Mouse (Mus musculus): ENCODE data around the gene Pdcd6.
A peak's percentile ranks its signal among the peaks of the same experiment; 100 is the strongest.

Pdcd6 gene

DNA sequence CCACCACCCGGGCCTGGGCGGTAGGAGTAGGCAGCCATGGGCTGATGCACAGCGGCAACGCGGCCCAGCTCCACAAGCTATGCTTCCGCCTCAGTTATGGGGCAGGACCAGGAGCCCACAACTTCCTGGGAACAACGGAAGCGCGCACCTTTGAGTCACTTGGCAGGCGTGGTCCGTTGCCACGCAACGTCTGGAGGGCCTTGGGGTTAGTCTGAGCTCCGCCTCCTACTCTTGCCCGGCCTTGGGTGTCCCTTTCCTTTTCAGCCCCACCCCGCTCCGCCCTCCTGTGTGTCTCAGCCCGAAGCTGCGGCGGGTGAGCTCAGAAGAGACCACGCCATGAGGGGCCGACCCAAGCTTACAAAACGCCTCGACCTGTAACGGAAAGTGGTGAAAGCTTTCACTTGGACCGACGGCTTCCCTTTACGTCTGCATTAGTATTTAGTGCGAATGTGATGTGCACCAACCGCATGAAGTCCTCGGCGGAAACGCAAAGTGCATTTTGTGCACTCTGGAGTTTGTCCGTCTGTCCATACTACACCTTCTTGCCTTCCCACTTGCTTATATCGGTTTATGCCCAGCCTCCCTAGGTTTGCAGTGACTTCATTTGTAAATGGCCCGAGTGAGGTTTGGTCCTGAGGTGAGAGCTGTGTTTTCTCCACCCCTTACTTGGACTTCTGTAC lies at the start of gene Pdcd6:
Gene Pdcd6, minus strand, starts transcription at position 411 of the 680 bp plus-strand sequence.
- peak; percentile 98 for DNase-seq (ENCODE audit: inconsistent age in 2 of 2, low spot score in 1 of 2)

GRCm38 (mm10) chr13:74363859-74364235 lies 46.5 kb upstream of the Pdcd6 start, which contains the start of gene Lrrc14b:
Lrrc14b (minus strand) TSS chr13:74364005.
- DNase-seq (ENCODE audit: inconsistent age in 2 of 2, low spot score in 1 of 2): peak; percentile 54 to 78

GRCm38 (mm10) chr13:74363176-74363858 lies 45.9 kb upstream of the Pdcd6 start:
- no peak for DNase-seq (ENCODE audit: inconsistent age in 2 of 2, low spot score in 1 of 2)

DNA sequence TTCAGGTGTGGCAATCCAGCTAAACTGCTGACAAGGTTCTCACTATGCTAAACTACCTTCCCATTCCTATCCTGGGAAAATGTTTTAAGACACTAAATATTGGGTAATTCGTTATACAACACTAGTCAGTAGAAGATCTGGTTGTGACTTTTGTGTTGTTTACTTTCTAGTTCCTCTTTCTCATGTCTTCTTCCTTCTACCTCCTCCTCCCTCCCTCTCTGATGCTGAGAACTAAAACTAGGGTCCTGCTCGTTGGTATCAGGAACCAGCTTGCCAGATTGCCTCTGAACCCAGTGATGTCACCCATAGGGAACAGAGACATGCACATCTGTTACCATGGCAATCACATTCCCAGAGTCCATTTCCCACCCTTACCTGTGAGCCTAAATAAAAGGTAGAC lies 44.8 kb upstream of the Pdcd6 start:
- no peak for DNase-seq (ENCODE audit: inconsistent age in 2 of 2, low spot score in 1 of 2)

DNA sequence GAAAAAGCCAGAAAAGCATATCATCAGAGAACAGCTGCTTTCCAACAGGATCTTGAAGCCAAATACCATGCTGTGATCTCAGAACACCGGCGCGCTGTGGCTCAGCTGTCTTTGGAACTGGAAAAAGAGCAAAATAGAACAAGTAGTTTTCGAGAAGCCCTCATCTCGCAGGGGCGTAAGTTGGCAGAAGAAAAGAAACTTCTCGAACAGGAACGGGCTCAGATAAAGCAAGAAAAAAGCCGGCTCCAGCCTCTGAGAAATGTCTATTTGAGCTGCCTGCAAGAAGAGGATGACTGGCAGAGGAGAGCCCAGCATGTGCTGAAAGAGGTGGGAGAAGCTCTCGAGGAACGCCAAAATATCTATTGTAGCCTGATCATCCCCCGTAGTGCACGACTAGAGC lies 39.1 kb upstream of the Pdcd6 start:
- no peak for DNase-seq (ENCODE audit: inconsistent age in 2 of 2, low spot score in 1 of 2)

DNA sequence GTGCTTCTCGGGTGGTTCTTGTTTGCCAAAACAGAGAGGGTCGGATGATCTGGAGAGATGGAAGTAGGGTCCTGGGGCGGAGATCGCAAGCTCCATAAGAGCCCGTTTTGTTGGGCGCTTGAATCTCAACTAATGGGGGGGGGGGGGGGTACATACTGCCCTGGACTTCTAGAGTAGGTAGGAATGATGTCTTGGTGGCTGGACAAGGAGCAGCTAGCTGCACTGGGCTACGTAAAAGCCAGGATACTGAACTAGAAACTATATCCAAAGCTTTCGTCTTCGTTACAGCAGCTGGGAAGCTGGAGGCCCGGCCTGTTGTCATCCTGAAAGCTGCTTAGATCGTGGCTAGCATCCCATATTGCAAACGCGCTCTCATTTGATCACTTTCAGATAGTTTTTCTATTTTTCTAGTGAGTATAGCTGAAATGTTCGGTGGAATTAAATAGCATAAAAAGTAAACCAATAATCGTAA lies 33.1 kb upstream of the Pdcd6 start:
- no peak for DNase-seq (ENCODE audit: inconsistent age in 2 of 2, low spot score in 1 of 2)

GRCm38 (mm10) chr13:74349566-74350434 lies 32.4 kb upstream of the Pdcd6 start, which contains the start of the genes Sdha and Ccdc127:
Sdha (minus strand) TSS chr13:74350280.
Ccdc127 (plus strand) TSS chr13:74350309.
- peak; percentile 96 to 99 for DNase-seq (ENCODE audit: inconsistent age in 2 of 2, low spot score in 1 of 2)

GRCm38 (mm10) chr13:74341036-74341435 lies 23.7 kb upstream of the Pdcd6 start:
- DNase-seq (ENCODE audit: inconsistent age in 2 of 2, low spot score in 1 of 2): peak; percentile 28 to 78

DNA sequence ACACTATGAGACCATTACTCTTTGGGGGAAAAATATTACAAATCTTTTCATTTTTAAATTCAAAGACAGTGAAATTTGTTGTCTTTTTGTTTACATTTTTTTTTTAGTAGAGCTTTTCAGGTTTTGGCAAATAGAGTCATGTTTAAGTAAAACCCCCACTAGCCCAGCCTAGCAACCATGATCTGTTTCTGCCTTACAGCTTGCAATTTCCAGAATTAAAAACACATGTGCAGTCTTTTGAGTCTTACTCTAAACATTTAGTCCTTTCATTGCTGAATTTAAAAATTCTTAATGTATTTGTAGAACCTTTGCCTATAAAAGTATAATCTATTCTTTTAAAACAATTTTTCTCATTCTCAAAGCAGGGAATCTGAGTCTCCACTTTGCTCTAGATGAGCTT lies 11.9 kb upstream of the Pdcd6 start:
- DNase-seq (ENCODE audit: inconsistent age in 2 of 2, low spot score in 1 of 2): no peak

- no peak for DNase-seq (ENCODE audit: inconsistent age in 2 of 2, low spot score in 1 of 2)
Observed at GRCm38 (mm10) chr13:74316789-74317169, 601 bp downstream of the Pdcd6 start.

DNA sequence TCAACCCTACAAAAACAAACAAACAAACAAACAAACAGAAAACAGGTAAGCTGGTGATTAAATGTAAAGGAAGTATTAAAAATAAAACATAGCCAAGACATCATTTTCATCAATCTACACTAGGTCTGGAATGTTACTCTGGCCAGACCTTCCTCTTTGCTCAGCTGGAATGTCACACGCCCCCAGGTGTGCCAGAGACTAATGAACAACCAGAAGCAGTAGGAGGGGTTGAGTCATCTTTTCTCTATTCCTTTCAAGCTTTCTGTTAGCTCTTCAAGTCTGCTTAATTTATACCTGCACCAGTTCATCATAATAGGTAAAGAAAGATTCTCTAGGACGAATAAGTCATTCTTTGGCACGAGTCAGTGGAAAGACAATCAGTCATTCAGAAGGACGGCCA lies 994 bp downstream of the Pdcd6 start:
- DNase-seq (ENCODE audit: inconsistent age in 2 of 2, low spot score in 1 of 2): no peak

- peak in 1 of 2 experiments; percentile 45 for DNase-seq (ENCODE audit: inconsistent age in 2 of 2, low spot score in 1 of 2)
Observed at GRCm38 (mm10) chr13:74314616-74315015, 2.8 kb downstream of the Pdcd6 start.

DNA sequence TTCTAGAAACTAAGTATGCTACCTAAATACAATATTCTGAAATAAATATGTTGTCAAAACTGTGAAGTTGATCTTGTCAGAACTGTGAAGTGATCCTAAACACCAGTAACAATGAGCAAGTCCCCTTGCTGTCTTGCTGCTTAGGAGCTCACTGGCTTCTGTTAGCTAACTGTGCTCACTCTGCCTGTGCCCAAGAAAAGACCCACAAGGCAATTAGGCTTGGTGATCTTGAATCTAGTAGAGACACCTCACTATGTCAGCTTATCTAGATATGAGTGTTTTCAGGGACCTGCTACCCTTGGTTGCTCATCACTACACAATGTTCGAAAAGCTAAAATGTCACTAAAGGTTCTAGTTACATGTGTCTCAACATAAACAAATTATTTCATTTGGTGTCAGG lies 11.6 kb downstream of the Pdcd6 start:
- peak in 1 of 2 experiments; percentile 51 for DNase-seq (ENCODE audit: inconsistent age in 2 of 2, low spot score in 1 of 2)

DNA sequence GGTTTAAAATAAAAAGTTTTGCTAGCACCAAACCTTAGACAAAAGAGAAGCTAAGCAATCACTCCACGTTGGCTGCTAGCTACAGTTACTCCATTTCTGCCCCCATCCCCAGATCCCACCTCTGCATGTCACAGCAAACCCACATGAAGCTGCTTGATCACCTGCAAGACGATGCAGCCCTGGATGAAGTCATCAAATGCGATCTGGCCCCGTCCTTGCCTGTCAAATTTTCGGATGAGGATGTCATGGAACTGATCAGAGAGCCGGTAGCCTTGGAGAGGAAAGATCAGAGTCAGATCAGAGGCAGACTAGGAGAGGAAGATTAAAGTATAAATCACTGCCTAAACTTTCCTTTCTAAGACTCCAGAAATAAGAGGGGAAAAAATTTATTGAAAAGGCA lies 12.0 kb downstream of the Pdcd6 start:
- peak; percentile 51 to 81 for DNase-seq (ENCODE audit: inconsistent age in 2 of 2, low spot score in 1 of 2)

DNA sequence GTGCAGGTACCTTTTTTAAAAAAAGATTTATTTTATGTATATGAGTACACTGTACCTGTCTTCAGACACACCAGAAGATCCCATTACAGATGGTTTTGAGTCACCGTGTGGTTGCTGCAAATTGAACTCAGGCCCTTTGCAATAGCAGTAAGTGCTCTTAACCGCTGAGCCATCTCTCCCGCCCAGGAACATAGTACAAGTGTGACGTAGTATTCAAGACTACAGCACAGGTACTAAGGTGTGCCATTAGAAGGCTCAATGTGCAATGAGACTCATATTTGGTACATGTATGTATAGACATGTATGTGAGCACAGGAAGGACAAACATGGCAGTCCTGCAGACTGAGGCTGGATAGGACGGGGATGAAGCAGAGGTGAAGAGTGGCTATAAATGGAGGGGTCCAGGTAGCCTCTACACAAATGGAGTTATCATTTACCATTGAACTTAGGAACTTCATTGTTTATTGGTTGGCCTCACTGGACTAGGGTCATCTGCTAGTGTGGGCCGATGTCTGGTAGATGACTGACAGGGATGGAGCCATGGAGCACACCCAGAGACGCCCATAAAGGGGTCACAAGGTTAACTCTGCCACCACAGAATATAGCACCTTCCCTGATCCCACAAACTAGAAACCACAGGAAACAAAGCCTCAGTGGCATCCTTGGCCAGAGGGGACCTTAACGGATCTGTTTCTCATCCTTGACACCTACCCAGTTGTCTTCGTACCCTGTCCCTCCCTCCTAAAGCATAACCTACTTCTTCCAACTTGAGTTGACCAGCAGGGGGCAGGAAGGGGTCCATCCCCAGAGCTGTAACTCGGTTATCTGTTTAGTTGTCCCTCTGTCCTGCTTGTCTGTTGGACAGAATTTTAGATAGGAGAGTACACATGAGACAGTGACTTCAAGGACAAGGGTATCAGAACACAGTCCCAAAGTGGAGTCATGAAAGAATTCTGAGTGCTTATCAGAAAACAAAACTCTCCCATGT lies 15.0 kb downstream of the Pdcd6 start:
- DNase-seq (ENCODE audit: inconsistent age in 2 of 2, low spot score in 1 of 2): peak in 1 of 2 experiments; percentile 42

DNA sequence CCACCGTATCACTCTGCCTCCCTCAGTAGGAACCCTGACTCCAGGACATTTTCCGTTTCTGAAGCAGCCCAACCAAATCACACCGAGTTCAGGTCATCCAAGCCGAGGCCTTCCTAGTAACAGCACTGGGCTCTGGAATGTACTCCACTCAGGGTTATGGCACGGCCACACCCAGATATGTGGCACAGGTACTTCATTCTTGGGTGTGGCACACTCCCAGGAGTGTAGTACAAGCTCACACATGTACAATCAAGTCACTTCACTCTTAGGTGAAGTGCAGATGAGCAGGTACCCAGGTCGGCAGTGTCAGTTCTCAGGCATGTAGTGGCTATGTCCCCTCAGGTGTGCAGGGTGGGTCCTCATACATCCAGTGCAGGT lies 15.8 kb downstream of the Pdcd6 start:
- DNase-seq (ENCODE audit: inconsistent age in 2 of 2, low spot score in 1 of 2): no peak

DNA sequence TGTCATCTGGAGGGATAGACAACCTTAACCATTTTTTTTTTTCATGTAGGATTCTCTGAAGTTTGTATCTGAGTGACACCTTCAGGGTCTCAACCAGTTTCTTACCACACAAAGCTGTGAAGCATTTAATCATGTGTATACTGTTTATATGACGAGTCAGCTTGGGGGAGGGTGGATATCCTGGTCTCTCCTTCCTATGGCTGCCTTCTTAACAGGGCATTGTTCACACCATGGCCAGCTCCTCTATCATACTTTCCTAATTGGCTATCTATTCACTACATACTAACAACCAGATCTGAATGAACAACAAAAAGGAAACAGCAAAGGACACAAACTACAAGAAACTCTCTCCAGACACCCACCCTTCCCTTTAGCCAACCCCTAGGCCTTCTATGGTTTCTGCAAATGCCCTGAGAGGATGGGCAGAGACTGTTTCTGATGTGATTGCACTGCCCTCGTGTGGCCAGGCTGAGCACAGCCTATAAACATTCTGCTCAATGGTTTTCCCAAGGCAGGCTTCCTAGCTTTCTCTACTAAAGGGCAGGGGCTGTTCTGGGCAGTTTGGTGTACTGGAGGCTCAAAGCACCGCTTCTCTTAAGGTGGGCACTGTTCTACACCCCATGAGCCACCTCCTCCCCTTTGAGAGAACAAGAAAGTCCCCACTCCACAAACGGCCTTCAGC lies 16.3 kb downstream of the Pdcd6 start:
- peak; percentile 73 to 90 for DNase-seq (ENCODE audit: inconsistent age in 2 of 2, low spot score in 1 of 2)

- peak in 1 of 2 experiments; percentile 17 for DNase-seq (ENCODE audit: inconsistent age in 2 of 2, low spot score in 1 of 2)
Observed at GRCm38 (mm10) chr13:74296376-74296775, 21.0 kb downstream of the Pdcd6 start.

GRCm38 (mm10) chr13:74292167-74292566 lies 25.2 kb downstream of the Pdcd6 start, which contains the start of gene Ahrr:
Ahrr (minus strand) TSS chr13:74292331.
- DNase-seq (ENCODE audit: inconsistent age in 2 of 2, low spot score in 1 of 2): peak; percentile 79 to 87

DNA sequence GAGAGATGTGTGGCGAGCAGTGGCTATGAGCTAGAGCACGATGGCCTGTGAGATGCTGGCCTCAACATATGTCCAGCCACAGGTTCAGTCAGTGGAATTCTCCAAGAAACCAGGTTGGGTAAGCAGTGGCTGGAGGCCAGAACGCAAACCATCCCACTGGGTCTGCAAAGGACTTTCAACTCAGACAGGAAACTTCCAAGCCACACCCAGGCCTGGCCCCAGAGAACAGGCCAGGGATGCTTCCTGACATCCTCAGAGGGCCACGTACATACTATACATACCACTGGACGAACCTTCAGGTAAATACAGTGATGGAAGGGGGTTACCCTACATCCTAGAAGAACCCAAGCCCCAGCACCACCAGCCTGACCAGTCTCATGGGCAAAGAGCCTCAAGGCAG lies 27.7 kb downstream of the Pdcd6 start:
- DNase-seq (ENCODE audit: inconsistent age in 2 of 2, low spot score in 1 of 2): no peak

All from adrenal gland, adult (tissue).